Mouse (Mus musculus) cortical plate, adult 2 months (tissue): ENCODE measurements around the gene Fstl3.

Experiments used
- CTCF ChIP-seq: fragments of 200-500 bp; IDR thresholded peaks from 2 replicates; pipeline ENCODE4 v1.5.1; 2011; ENCODE audit warnings: mild to moderate bottlenecking, control low read depth, low read length; ENCODE audit not compliant: insufficient read depth; ENCODE audit errors: extremely low read depth
- POLR2A ChIP-seq: fragments of 200-500 bp; IDR thresholded peaks from 2 replicates; pipeline ENCODE4 v1.6.1; 2011; ENCODE audit warnings: mild to moderate bottlenecking, low read length, control low read depth; ENCODE audit not compliant: insufficient read depth; ENCODE audit errors: extremely low read depth

DNA sequence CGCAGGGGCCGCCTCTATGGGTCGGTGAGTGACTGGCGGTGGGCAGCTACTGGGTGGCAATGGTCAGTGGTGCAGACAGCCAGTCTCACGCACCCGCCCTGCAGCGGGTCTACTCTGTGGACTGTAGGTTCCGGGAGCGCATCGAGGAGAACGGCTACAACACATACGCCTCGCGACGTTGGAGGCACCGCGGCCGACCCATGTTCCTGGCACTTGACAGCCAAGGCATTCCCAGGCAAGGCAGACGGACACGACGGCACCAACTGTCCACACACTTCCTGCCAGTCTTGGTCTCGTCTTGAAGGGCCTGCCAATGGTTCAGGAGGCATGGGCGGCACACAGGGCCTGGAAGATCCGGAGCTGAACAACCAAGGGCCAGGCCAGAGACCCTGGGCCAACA lies 20.4 kb upstream of the Fstl3 start:
- TF ChIP-seq POLR2A: no peak
- TF ChIP-seq CTCF: no peak
